Mouse (Mus musculus): Measurements from ENCODE around the gene Nell1. TPM values are rescaled to one million over a fixed set of nuclear protein-coding genes. Genes with fewer than 3 reads are reported as not detected.
"Not testable (repeated sequence)": the region's sequence is repeated elsewhere in the genome, so short reads cannot be mapped to it uniquely, and the experiment has no call there.

Gene Nell1
- polyA plus RNA-seq (2015; fragmentation: Nextera tagmentation; extraction: Ambion mirVana): 28.2 and 30.2 TPM in 2 replicates

- peak within 1 kb of the TSS; percentile 95 for H3K4me2 ChIP-seq
- peaks cover 21% of the 10 kb centered on the region for H3K4me1 ChIP-seq
- H3K9me3 ChIP-seq: no peaks in the 10 kb centered on the region
- WGBS: under 1% methylated on average over 52 of the region's 52 CpGs
- peaks cover 45% of the 10 kb centered on the region for H3K27me3 ChIP-seq (replicated peaks)
- H3K27ac ChIP-seq: peak within 1 kb of the TSS; percentile 39; the same call in 1 of the 2 replicates
- peak; percentile 82 for ATAC-seq (replicated peaks)
- peak within 1 kb of the TSS; percentile 44 for H3K9ac ChIP-seq
- peak within 1 kb of the TSS; percentile 59 for H3K4me3 ChIP-seq
- H3K36me3 ChIP-seq (replicated peaks): no peaks in the 10 kb centered on the region
Observed at GRCm38 (mm10) chr7:49974841-49975440, at the start of gene Nell1. Gene Nell1 (plus strand): TSS chr7:49974864.

- Histone ChIP-seq H3K36me3 (replicated peaks) (no peaks in the 10 kb centered on the region), H3K4me1 (no peaks in the 10 kb centered on the region), H3K9ac (no peak overlapping the region), H3K4me3 (no peak overlapping the region), H3K27me3 (replicated peaks) (no peaks in the 10 kb centered on the region), H3K9me3 (no peaks in the 10 kb centered on the region), H3K4me2 (no peak overlapping the region), H3K27ac (no peak overlapping the region)
- WGBS: 71% methylated on average over 3 of the region's 3 CpGs
- ATAC-seq (replicated peaks): no peak
Observed at GRCm38 (mm10) chr7:49928571-49928970, 46.1 kb upstream of the Nell1 start.

GRCm38 (mm10) chr7:49929999-49930398 is 44.7 kb upstream of the Nell1 start:
- ATAC-seq (replicated peaks): no peak
- Histone ChIP-seq H3K4me1 (no peaks in the 10 kb centered on the region), H3K36me3 (replicated peaks) (no peaks in the 10 kb centered on the region), H3K27me3 (replicated peaks) (no peaks in the 10 kb centered on the region), H3K4me2 (no peak overlapping the region), H3K9ac (no peak overlapping the region), H3K9me3 (no peaks in the 10 kb centered on the region), H3K4me3 (no peak overlapping the region), H3K27ac (no peak overlapping the region)
- WGBS: 25% methylated on average over 4 of the region's 4 CpGs

- H3K36me3 ChIP-seq (replicated peaks); H3K4me2 ChIP-seq; H3K9ac ChIP-seq; H3K27me3 ChIP-seq (replicated peaks); H3K9me3 ChIP-seq; ATAC-seq (replicated peaks); H3K4me3 ChIP-seq; H3K4me1 ChIP-seq; H3K27ac ChIP-seq: not testable (repeated sequence)
- 80% methylated on average over 14 of the region's 14 CpGs for WGBS
Observed at GRCm38 (mm10) chr7:49933386-49934115, 41.1 kb upstream of the Nell1 start.

- H3K4me3 ChIP-seq: no peak overlapping the region
- 86% methylated on average over 3 of the region's 3 CpGs for WGBS
- no peaks in the 10 kb centered on the region for H3K36me3 ChIP-seq (replicated peaks)
- H3K27ac ChIP-seq: no peak overlapping the region
- H3K9me3 ChIP-seq: no peaks in the 10 kb centered on the region
- H3K4me2 ChIP-seq: no peak overlapping the region
- no peaks in the 10 kb centered on the region for H3K27me3 ChIP-seq (replicated peaks)
- H3K9ac ChIP-seq: no peak overlapping the region
- no peak for ATAC-seq (replicated peaks)
- no peaks in the 10 kb centered on the region for H3K4me1 ChIP-seq
Observed at GRCm38 (mm10) chr7:49936821-49937220, 37.8 kb upstream of the Nell1 start.

- Histone ChIP-seq H3K27ac (no peak overlapping the region), H3K9me3 (no peaks in the 10 kb centered on the region), H3K4me3 (no peak overlapping the region), H3K4me2 (no peak overlapping the region), H3K9ac (no peak overlapping the region), H3K4me1 (no peaks in the 10 kb centered on the region), H3K27me3 (replicated peaks) (no peaks in the 10 kb centered on the region), H3K36me3 (replicated peaks) (no peaks in the 10 kb centered on the region)
- ATAC-seq (replicated peaks): no peak
- WGBS: 70% methylated on average over 3 of the region's 3 CpGs
Observed at GRCm38 (mm10) chr7:49942023-49942422, 32.6 kb upstream of the Nell1 start.

GRCm38 (mm10) chr7:49942490-49942889 is 32.2 kb upstream of the Nell1 start:
- H3K4me2 ChIP-seq: no peak overlapping the region
- no peak overlapping the region for H3K4me3 ChIP-seq
- H3K27ac ChIP-seq: no peak overlapping the region
- no peak overlapping the region for H3K9ac ChIP-seq
- WGBS: 56% methylated on average over 5 of the region's 5 CpGs
- H3K27me3 ChIP-seq (replicated peaks): no peaks in the 10 kb centered on the region
- no peaks in the 10 kb centered on the region for H3K36me3 ChIP-seq (replicated peaks)
- H3K9me3 ChIP-seq: no peaks in the 10 kb centered on the region
- 0 out of 2 replicates have a peak, but pooled peaks have one; percentile 35 for ATAC-seq (replicated peaks)
- no peaks in the 10 kb centered on the region for H3K4me1 ChIP-seq

GRCm38 (mm10) chr7:49946691-49947090 is 28.0 kb upstream of the Nell1 start:
- no peak for ATAC-seq (replicated peaks)
- WGBS: 92% methylated on average over 9 of the region's 9 CpGs
- no peak overlapping the region for H3K9ac ChIP-seq
- H3K9me3 ChIP-seq: no peaks in the 10 kb centered on the region
- H3K36me3 ChIP-seq (replicated peaks): no peaks in the 10 kb centered on the region
- H3K4me3 ChIP-seq: no peak overlapping the region
- H3K27me3 ChIP-seq (replicated peaks): no peaks in the 10 kb centered on the region
- H3K27ac ChIP-seq: no peak overlapping the region
- no peak overlapping the region for H3K4me2 ChIP-seq
- H3K4me1 ChIP-seq: no peaks in the 10 kb centered on the region

GRCm38 (mm10) chr7:49953546-49954181 is 21.0 kb upstream of the Nell1 start:
- no peaks in the 10 kb centered on the region for H3K36me3 ChIP-seq (replicated peaks)
- no peak overlapping the region for H3K27ac ChIP-seq
- no peaks in the 10 kb centered on the region for H3K4me1 ChIP-seq
- WGBS: 38% methylated on average over 4 of the region's 4 CpGs
- H3K9me3 ChIP-seq: no peaks in the 10 kb centered on the region
- ATAC-seq (replicated peaks): peak; percentile 59
- no peak overlapping the region for H3K4me3 ChIP-seq
- no peak overlapping the region for H3K4me2 ChIP-seq
- no peaks in the 10 kb centered on the region for H3K27me3 ChIP-seq (replicated peaks)
- H3K9ac ChIP-seq: no peak overlapping the region

- no peaks in the 10 kb centered on the region for H3K27me3 ChIP-seq (replicated peaks)
- ATAC-seq (replicated peaks): no peak
- 77% methylated on average over 7 of the region's 7 CpGs for WGBS
- no peak overlapping the region for H3K9ac ChIP-seq
- no peak overlapping the region for H3K4me2 ChIP-seq
- H3K4me3 ChIP-seq: no peak overlapping the region
- H3K27ac ChIP-seq: no peak overlapping the region
- H3K9me3 ChIP-seq: no peaks in the 10 kb centered on the region
- H3K36me3 ChIP-seq (replicated peaks): no peaks in the 10 kb centered on the region
- H3K4me1 ChIP-seq: no peaks in the 10 kb centered on the region
Observed at GRCm38 (mm10) chr7:49954834-49955233, 19.8 kb upstream of the Nell1 start.

- WGBS: 89% methylated on average over 3 of the region's 3 CpGs
- H3K27ac ChIP-seq: no peak overlapping the region
- no peaks in the 10 kb centered on the region for H3K4me1 ChIP-seq
- H3K4me3 ChIP-seq: no peak overlapping the region
- H3K9ac ChIP-seq: no peak overlapping the region
- H3K36me3 ChIP-seq (replicated peaks): no peaks in the 10 kb centered on the region
- no peak overlapping the region for H3K4me2 ChIP-seq
- no peaks in the 10 kb centered on the region for H3K27me3 ChIP-seq (replicated peaks)
- ATAC-seq (replicated peaks): no peak
- no peaks in the 10 kb centered on the region for H3K9me3 ChIP-seq
Observed at GRCm38 (mm10) chr7:49957142-49957541, 17.5 kb upstream of the Nell1 start.

- ATAC-seq (replicated peaks): no peak
Observed at GRCm38 (mm10) chr7:49963764-49964163, 10.9 kb upstream of the Nell1 start.

More at GRCm38 (mm10) chr7:49963764-49964163, 10.9 kb upstream of the Nell1 start:
- Histone ChIP-seq H3K36me3 (replicated peaks) (no peaks in the 10 kb centered on the region), H3K4me3 (no peak overlapping the region), H3K9ac (no peak overlapping the region), H3K4me2 (no peak overlapping the region), H3K27ac (no peak overlapping the region), H3K4me1 (no peaks in the 10 kb centered on the region), H3K9me3 (no peaks in the 10 kb centered on the region), H3K27me3 (replicated peaks) (no peaks in the 10 kb centered on the region)
- WGBS: 67% methylated on average over 2 of the region's 2 CpGs

Data from midbrain, embryonic 15.5 days (tissue).